Mouse (Mus musculus) hindbrain, embryonic 11.5 days (tissue): Measurements from ENCODE around the gene Ovol1. TPM values are rescaled to one million over a fixed set of nuclear protein-coding genes. Genes with fewer than 3 reads are reported as not detected.

Source experiments
- ATAC-seq: fragments of 200-750 bp; cut with Nextera tagmentation; 2 replicates; pipeline ENCODE4 v1.8.0; 2017; ENCODE audit warnings: mild to moderate bottlenecking, moderate TSS enrichment, moderate library complexity; ENCODE audit not compliant: low FRiP score
- DNase-seq: peaks from one replicate; pipeline ENCODE4 v3.0.0-alpha.2; 2015; ENCODE audit warnings: low spot score
- H3K27ac ChIP-seq: fragments of 300-500 bp; sonication (generic); 2 replicates; pipeline ENCODE4 v1.5.1; 2014; ENCODE audit warnings: mild to moderate bottlenecking, low read depth, low read length
- H3K27me3 ChIP-seq: fragments of 300-500 bp; sonication (generic); 2 replicates; pipeline ENCODE4 v1.6.1; 2014; ENCODE audit warnings: mild to moderate bottlenecking, low read length, moderate library complexity, mixed read lengths; ENCODE audit not compliant: control insufficient read depth, insufficient read depth
- H3K36me3 ChIP-seq: fragments of 300-500 bp; sonication (generic); 2 replicates; pipeline ENCODE4 v1.6.1; 2014; ENCODE audit warnings: mild to moderate bottlenecking, low read length, moderate library complexity, mixed read lengths; ENCODE audit not compliant: control insufficient read depth, insufficient read depth
- H3K4me1 ChIP-seq: fragments of 300-500 bp; sonication (generic); replicated peaks from 2 replicates; pipeline ENCODE4 v1.6.1; 2014; ENCODE audit warnings: low read length, mixed read lengths; ENCODE audit not compliant: control insufficient read depth, insufficient read depth
- H3K4me2 ChIP-seq: fragments of 300-500 bp; sonication (generic); replicated peaks from 2 replicates; pipeline ENCODE4 v1.6.1; 2014; ENCODE audit warnings: mild to moderate bottlenecking, low read depth, low read length
- H3K4me3 ChIP-seq: fragments of 300-500 bp; sonication (generic); 2 replicates; pipeline ENCODE4 v1.5.1; 2014; ENCODE audit warnings: low read depth, low read length
- H3K9ac ChIP-seq: fragments of 300-500 bp; sonication (generic); 2 replicates; pipeline ENCODE4 v1.6.1; 2014; ENCODE audit warnings: low read depth, low read length
- H3K9me3 ChIP-seq: fragments of 300-500 bp; sonication (generic); 2 replicates; pipeline ENCODE4 v1.6.1; 2016; ENCODE audit warnings: low read length; ENCODE audit not compliant: control insufficient read depth
- WGBS: fragments of 180-500 bp; shearing (Covaris S2); extraction: QIAGEN DNeasy Blood & Tissue Kit; methylation state at CpG from one replicate; pipeline ENCODE4 v1.1.7; 2014; 5-methylcytosine and 5-hydroxymethylcytosine counted together
- polyA plus RNA-seq: library from polyadenylated mRNA; unstranded; fragments of >200 nt; fragmentation: Nextera tagmentation; extraction: Ambion mirVana; gene quantifications from 2 replicates; pipeline ENCODE4 v1.2.1, GENCODE M21; 2014

Ovol1 gene
- polyA plus RNA-seq, 1 experiment from 2014 or later, result 0.52 TPM

DNA sequence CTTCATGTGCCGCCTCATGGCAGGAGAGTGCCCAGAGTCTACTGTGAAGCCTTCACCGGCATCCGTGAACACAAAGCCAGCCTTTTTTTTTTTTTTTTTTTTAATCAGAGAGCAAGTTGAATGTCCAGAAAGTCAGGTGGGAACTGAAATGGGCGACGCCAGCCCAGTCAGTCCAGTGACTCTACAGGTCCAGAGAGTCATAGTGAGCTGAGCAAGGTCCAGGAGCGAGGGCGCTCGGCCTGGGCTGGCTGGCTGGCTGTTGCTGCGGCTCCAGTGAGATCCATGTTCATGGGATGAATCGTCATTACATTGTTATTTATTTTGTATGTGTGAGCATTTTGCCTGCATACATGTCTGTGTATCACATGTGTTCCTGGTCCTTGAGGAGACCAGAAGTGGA lies 2.3 kb upstream of the Ovol1 start:
- no peak overlapping the region for H3K4me2 ChIP-seq
- H3K27me3 ChIP-seq, result peaks cover 74% of the 10 kb centered on the region
- H3K4me3 ChIP-seq, result no peak overlapping the region
- H3K9me3 ChIP-seq, result no peaks in the 10 kb centered on the region
- ATAC-seq, result no peak
- no peaks in the 10 kb centered on the region for H3K36me3 ChIP-seq
- 86% methylated on average over 10 of the region's 10 CpGs for WGBS
- H3K4me1 ChIP-seq, result 0 out of 2 replicates have a peak, but pooled peaks cover 5% of the 10 kb centered on the region
- no peak for DNase-seq
- H3K9ac ChIP-seq, result no peak overlapping the region
- no peak overlapping the region for H3K27ac ChIP-seq

DNA sequence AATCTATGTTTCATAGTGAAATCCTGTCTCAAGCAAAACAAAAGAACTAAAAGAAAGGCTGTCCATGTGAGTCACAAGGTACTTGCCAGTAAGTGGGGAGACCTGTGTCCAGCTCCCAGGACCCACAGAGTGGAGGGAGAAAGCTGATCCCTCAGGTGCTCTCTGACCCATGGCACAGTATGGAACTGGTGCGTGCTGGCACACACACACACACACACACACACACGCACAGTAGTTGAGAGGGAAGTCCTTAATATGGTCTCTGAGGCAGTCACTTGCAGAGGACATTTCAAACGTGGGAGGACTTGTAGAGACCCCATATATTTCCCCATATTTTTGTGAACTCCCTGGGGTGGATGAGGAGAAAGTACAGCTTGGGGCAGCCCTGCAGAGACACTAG lies 1.4 kb upstream of the Ovol1 start:
- Histone ChIP-seq H3K4me2 (no peak overlapping the region), H3K9ac (no peak overlapping the region), H3K27ac (no peak overlapping the region), H3K27me3 (peaks cover 78% of the 10 kb centered on the region), H3K9me3 (no peaks in the 10 kb centered on the region), H3K4me1 (0 out of 2 replicates have a peak, but pooled peaks cover 5% of the 10 kb centered on the region), H3K36me3 (no peaks in the 10 kb centered on the region), H3K4me3 (no peak overlapping the region)
- 51% methylated on average over 3 of the region's 3 CpGs for WGBS
- ATAC-seq, result no peak
- DNase-seq, result peak; percentile 22

DNA sequence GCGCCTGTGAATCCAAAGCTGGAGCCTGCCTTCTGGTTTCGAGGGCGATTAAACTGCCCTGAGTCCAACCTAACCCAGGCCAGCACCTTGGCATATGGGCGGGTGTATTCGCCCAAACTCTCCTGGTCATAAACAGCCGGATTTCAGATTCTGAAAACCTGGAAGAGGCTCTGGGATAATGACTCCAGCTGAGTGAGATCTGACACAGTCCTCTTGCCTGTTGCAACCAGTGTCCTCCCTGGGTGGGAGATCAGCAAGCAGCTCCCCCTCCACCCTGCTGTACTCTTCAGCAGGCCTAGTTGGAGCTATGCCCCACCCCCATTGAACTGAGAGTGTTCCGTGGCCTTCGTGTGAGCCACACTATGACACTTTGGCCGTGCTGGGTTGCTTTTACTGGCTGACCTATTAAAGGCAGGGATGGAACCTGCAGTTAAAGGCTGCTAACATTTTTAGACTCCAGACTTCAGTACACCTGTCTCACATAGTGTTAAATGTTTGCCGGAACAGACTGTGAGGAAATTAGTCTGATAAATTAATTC lies 875 bp upstream of the Ovol1 start:
- H3K36me3 ChIP-seq, result no peaks in the 10 kb centered on the region
- H3K27ac ChIP-seq, result no peak overlapping the region
- H3K4me1 ChIP-seq, result 0 out of 2 replicates have a peak, but pooled peaks cover 5% of the 10 kb centered on the region
- H3K27me3 ChIP-seq, result peaks cover 78% of the 10 kb centered on the region
- DNase-seq (peak; percentile 26), ATAC-seq (no peak)
- peak overlapping the region; percentile 23; the same call in 1 of the 2 replicates for H3K4me3 ChIP-seq
- no peak overlapping the region for H3K9ac ChIP-seq
- H3K9me3 ChIP-seq, result no peaks in the 10 kb centered on the region
- H3K4me2 ChIP-seq, result no peak overlapping the region
- WGBS, result 14% methylated on average over 10 of the region's 10 CpGs

DNA sequence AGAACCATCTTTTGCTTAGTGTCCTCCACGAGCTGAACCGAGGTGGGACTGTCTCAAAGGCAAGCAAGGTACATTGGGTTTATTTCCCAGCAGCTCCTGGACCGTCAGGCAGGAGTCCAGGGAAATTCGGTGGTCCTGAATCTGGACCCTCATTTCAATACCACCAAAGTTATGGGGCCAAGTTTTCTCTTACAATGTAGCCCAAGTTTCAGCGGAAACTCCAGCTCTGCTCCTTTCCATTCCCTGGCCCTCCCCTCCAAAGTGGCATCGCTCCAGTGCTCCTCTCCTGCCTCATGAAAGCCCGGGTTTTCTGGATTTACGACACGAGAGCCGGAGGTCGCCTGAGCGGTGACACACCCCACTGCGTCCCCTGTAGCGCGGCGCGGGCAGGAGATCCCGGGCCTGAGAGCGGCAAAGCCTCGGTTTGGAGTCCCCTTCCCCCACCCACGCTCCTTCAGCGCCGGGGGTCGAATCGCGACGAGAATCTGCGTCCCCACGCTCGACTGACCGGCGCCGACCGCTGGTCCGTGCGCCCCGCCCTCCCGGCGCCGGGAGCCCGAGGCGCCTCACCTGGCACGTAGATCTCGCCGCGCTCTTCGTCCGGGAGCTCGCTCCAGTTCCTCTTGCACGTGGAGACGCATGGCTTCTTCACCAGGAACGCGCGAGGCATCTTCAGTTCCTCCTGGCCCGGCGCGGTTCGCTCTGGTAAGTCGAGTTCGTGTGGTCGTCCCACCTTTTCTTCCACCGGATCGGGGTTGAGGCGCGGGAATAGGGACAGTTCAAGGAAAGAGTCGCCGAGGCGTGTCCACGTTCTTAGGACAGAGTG lies 602 bp downstream of the Ovol1 start:
- Histone ChIP-seq H3K36me3 (no peaks in the 10 kb centered on the region), H3K27ac (no peak overlapping the region), H3K9ac (no peak overlapping the region), H3K4me3 (peak overlapping the region; percentile 23), H3K27me3 (peaks cover 72% of the 10 kb centered on the region), H3K4me1 (0 out of 2 replicates have a peak, but pooled peaks cover 5% of the 10 kb centered on the region), H3K4me2 (peak overlapping the region; percentile 46), H3K9me3 (no peaks in the 10 kb centered on the region)
- DNase-seq (peak; percentile 44), ATAC-seq (no peak)
- under 1% methylated on average over 69 of the region's 69 CpGs for WGBS

DNA sequence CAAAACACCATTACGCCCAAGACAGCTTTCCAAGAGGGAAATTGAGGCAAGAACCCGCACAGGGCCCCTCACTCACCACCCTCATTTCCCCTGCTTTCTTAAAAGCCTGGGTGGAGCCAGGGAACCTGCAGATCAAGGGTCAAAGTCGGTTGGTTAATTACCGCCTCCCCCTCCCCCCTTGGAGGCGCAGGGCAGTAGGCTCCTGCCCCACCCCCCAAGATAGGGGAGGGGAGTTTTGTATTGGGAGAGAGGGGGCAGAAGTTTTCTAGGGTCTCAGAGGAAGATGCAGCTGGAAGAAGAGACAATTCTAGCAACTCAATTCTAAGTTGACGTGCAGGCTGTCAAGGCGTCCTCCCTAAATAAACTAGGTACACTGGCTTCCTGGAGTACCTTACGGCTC lies 1.2 kb downstream of the Ovol1 start:
- Histone ChIP-seq H3K27me3 (peaks cover 68% of the 10 kb centered on the region), H3K4me2 (no peak overlapping the region), H3K27ac (no peak overlapping the region), H3K4me1 (0 out of 2 replicates have a peak, but pooled peaks cover 5% of the 10 kb centered on the region), H3K9me3 (no peaks in the 10 kb centered on the region), H3K4me3 (no peak overlapping the region), H3K36me3 (no peaks in the 10 kb centered on the region), H3K9ac (no peak overlapping the region)
- DNase-seq, result no peak
- no peak for ATAC-seq
- 19% methylated on average over 8 of the region's 8 CpGs for WGBS

DNA sequence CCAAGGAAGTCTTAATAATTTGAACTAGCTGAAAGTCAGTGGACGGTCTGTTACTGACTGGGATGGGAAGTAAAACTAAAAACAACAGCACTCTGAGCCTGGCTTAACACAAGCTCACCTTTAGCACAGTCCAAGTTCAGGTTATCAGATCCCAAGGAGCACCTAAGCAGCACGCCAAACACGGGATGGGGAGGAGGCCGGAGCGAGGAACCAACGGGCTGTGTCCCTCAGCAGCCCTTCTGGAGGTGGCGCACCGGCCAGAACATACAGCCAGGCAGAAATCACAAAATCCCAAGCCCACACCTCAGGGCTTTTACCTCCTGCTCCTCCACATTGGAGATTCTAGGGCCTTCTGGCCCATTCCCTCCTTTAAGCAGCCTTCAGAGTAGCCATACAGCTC lies 1.7 kb downstream of the Ovol1 start:
- 63% methylated on average over 8 of the region's 8 CpGs for WGBS
- H3K4me2 ChIP-seq, result no peak overlapping the region
- H3K9ac ChIP-seq, result no peak overlapping the region
- H3K4me1 ChIP-seq, result 0 out of 2 replicates have a peak, but pooled peaks cover 5% of the 10 kb centered on the region
- no peak overlapping the region for H3K4me3 ChIP-seq
- no peaks in the 10 kb centered on the region for H3K9me3 ChIP-seq
- H3K36me3 ChIP-seq, result no peaks in the 10 kb centered on the region
- ATAC-seq (no peak), DNase-seq (no peak)
- H3K27ac ChIP-seq, result no peak overlapping the region
- peaks cover 66% of the 10 kb centered on the region for H3K27me3 ChIP-seq

DNA sequence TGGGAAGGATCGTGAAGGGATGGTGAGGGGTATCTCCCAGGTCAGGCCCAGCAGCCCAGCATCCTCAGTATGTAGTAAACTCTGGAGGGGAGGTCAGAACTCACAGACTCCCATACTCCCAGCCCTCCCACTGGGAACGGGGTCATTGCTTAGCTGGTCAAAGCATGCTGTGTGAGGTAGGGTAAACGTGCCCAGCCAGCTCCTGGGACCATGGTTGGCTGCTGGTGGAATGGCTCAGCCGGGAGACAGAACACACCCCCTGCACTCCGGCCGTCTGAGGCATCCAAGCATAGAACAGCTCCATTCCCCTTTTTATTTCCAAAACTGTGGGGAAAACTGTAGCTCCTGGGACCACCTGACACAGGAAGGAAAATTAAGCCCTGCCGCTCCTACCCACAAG lies 2.3 kb downstream of the Ovol1 start:
- Histone ChIP-seq H3K4me2 (no peak overlapping the region), H3K4me1 (0 out of 2 replicates have a peak, but pooled peaks cover 5% of the 10 kb centered on the region), H3K27ac (no peak overlapping the region), H3K36me3 (no peaks in the 10 kb centered on the region), H3K4me3 (no peak overlapping the region), H3K27me3 (peaks cover 64% of the 10 kb centered on the region), H3K9ac (no peak overlapping the region), H3K9me3 (no peaks in the 10 kb centered on the region)
- no peak for ATAC-seq
- 47% methylated on average over 7 of the region's 7 CpGs for WGBS
- no peak for DNase-seq

DNA sequence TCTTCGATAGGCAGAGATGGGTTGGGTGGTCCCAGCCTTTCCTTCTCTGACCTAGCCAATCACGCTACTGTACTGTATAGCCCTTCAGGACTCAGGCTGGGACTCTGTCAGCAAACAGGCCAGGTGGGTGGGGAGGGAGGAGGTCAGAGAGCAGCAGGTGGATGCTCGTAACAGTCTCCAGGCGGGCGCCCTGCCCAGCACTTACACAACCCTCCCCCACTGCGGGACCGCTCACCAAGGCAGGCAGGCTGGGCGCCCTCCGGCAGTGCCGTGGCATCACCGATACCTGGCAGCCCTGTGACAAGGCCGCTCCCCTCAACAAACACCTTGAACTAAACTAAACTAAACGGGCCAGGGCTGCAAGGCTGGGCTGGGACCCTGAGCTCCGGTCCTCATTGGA lies 6.2 kb downstream of the Ovol1 start:
- Histone ChIP-seq H3K9ac (no peak overlapping the region), H3K4me1 (no peaks in the 10 kb centered on the region), H3K4me2 (no peak overlapping the region), H3K36me3 (no peaks in the 10 kb centered on the region), H3K4me3 (no peak overlapping the region), H3K9me3 (no peaks in the 10 kb centered on the region), H3K27ac (no peak overlapping the region), H3K27me3 (peaks cover 25% of the 10 kb centered on the region)
- WGBS, result 79% methylated on average over 14 of the region's 14 CpGs
- DNase-seq (no peak), ATAC-seq (no peak)

DNA sequence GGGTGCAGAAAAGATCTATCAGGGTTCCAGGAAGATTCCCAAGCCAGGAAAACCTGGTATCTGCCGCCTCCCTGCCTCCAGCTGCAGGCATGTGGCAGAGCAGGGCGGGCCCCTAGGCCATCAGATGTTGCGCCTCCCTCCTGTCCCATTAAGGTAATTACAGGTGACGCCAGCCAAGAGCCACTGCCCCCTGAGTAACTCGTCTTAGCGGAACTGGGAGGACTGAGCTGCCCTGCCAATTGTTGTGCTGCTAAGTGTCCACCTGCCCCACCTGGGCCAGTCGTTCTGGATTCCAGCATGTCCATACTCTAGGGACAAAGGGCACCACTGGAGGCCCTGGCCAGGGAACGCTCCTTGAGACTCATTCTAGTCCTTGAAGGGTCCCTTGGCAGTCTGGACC lies 6.6 kb downstream of the Ovol1 start:
- H3K4me1 ChIP-seq, result no peaks in the 10 kb centered on the region
- no peak overlapping the region for H3K9ac ChIP-seq
- whole genome bisulfite sequencing, result 63% methylated on average over 8 of the region's 8 CpGs
- H3K4me3 ChIP-seq, result no peak overlapping the region
- no peak for DNase-seq
- H3K36me3 ChIP-seq, result no peaks in the 10 kb centered on the region
- H3K27ac ChIP-seq, result no peak overlapping the region
- no peak overlapping the region for H3K4me2 ChIP-seq
- peaks cover 21% of the 10 kb centered on the region for H3K27me3 ChIP-seq
- no peaks in the 10 kb centered on the region for H3K9me3 ChIP-seq
- no peak for ATAC-seq
